Mouse (Mus musculus) midbrain, embryonic 11.5 days (tissue): ENCODE results near the gene Cdh13. TPM values are rescaled to one million over a fixed set of nuclear protein-coding genes. Genes with fewer than 3 reads are reported as not detected.

Experiments used
- ATAC-seq: fragments of 200-750 bp; cut with Nextera tagmentation; 2 replicates; pipeline ENCODE4 v1.8.0; 2017; ENCODE audit warnings: moderate TSS enrichment, moderate library complexity; ENCODE audit not compliant: low FRiP score
- DNase-seq: peaks from one replicate; pipeline ENCODE4 v3.0.0; 2015; ENCODE audit warnings: low spot score; ENCODE audit errors: missing footprints
- H3K27ac ChIP-seq: fragments of 300-500 bp; sonication (generic); 2 replicates; pipeline ENCODE4 v1.5.1; 2014; ENCODE audit warnings: low read depth, low read length
- H3K27me3 ChIP-seq: fragments of 300-500 bp; sonication (generic); 2 replicates; pipeline ENCODE4 v1.6.1; 2014; ENCODE audit warnings: mild to moderate bottlenecking, low read length, moderate library complexity, mixed read lengths; ENCODE audit not compliant: control insufficient read depth, insufficient read depth
- H3K36me3 ChIP-seq: fragments of 300-500 bp; sonication (generic); 2 replicates; pipeline ENCODE4 v1.6.1; 2014; ENCODE audit warnings: mild to moderate bottlenecking, low read length, moderate library complexity, mixed read lengths; ENCODE audit not compliant: control insufficient read depth, insufficient read depth
- H3K4me1 ChIP-seq: fragments of 300-500 bp; sonication (generic); 2 replicates; pipeline ENCODE4 v1.6.1; 2014; ENCODE audit warnings: low read length; ENCODE audit not compliant: control insufficient read depth, insufficient read depth
- H3K4me2 ChIP-seq: fragments of 300-500 bp; sonication (generic); 2 replicates; pipeline ENCODE4 v1.6.1; 2014; ENCODE audit warnings: mild to moderate bottlenecking, moderate library complexity
- H3K4me3 ChIP-seq: fragments of 300-500 bp; sonication (generic); 2 replicates; pipeline ENCODE4 v1.5.1; 2014; ENCODE audit warnings: low read depth, low read length
- H3K9ac ChIP-seq: fragments of 300-500 bp; sonication (generic); 2 replicates; pipeline ENCODE4 v1.6.1; 2014; ENCODE audit warnings: low read length
- H3K9me3 ChIP-seq: fragments of 300-500 bp; sonication (generic); 2 replicates; pipeline ENCODE4 v1.6.1; 2016; ENCODE audit warnings: low read length; ENCODE audit not compliant: control insufficient read depth
- WGBS: fragments of 180-500 bp; shearing (Covaris S2); extraction: QIAGEN DNeasy Blood & Tissue Kit; methylation state at CpG from one replicate; pipeline ENCODE4 v1.1.7; 2014; 5-methylcytosine and 5-hydroxymethylcytosine counted together
- polyA plus RNA-seq: library from polyadenylated mRNA; unstranded; fragments of >200 nt; fragmentation: Nextera tagmentation; extraction: Ambion mirVana; gene quantifications from 2 replicates; pipeline ENCODE4 v1.2.1, GENCODE M21; 2014

Cdh13 gene
- polyA plus RNA-seq, 1 experiment from 2014 or later: 12.2 TPM

GRCm38 (mm10) chr8:119072291-119072690 is 788.8 kb downstream of the Cdh13 start:
- Histone ChIP-seq H3K4me3 (no peak overlapping the region), H3K9ac (no peak overlapping the region), H3K27ac (no peak overlapping the region), H3K36me3 (no peaks in the 10 kb centered on the region), H3K9me3 (no peaks in the 10 kb centered on the region), H3K4me2 (no peak overlapping the region), H3K27me3 (no peaks in the 10 kb centered on the region), H3K4me1 (no peaks in the 10 kb centered on the region)
- DNase-seq (peak; percentile 12), ATAC-seq (no peak)
- 85% methylated on average over 6 of the region's 6 CpGs for WGBS

GRCm38 (mm10) chr8:119085022-119085421 is 801.5 kb downstream of the Cdh13 start:
- no peak for DNase-seq

DNA sequence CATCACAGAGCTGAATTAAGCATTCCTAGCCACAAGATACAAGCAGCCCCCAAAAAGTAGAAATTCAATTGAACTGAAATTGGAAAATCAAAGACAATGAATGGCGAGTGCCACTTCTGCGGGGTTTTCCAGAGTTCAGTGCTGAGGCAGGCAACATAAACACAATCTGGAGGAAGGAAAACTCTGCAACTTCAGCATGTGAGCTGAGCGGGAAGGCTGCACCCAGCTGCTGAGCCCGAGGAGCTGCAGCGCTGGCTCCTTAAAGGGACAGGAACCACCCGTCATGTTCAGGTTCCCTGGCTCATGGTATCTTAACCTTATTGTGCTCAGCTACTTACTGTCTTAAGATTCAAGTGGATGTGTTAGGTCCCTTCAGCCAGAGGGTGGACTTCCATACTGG is 814.7 kb downstream of the Cdh13 start:
- Histone ChIP-seq H3K27ac (no peak overlapping the region), H3K9ac (no peak overlapping the region), H3K27me3 (no peaks in the 10 kb centered on the region), H3K36me3 (no peaks in the 10 kb centered on the region), H3K9me3 (no peaks in the 10 kb centered on the region), H3K4me3 (no peak overlapping the region), H3K4me1 (peaks cover 2% of the 10 kb centered on the region), H3K4me2 (no peak overlapping the region)
- ATAC-seq (no peak), DNase-seq (no peak)
- WGBS: 32% methylated on average over 6 of the region's 6 CpGs

More at GRCm38 (mm10) chr8:119085022-119085421, 801.5 kb downstream of the Cdh13 start:
- Histone ChIP-seq H3K36me3 (no peaks in the 10 kb centered on the region), H3K9me3 (no peaks in the 10 kb centered on the region), H3K27ac (no peak overlapping the region), H3K4me2 (no peak overlapping the region), H3K4me3 (no peak overlapping the region), H3K4me1 (no peaks in the 10 kb centered on the region), H3K9ac (no peak overlapping the region), H3K27me3 (no peaks in the 10 kb centered on the region)
- ATAC-seq: no peak
- WGBS: 92% methylated on average over 8 of the region's 8 CpGs

GRCm38 (mm10) chr8:119102871-119103270 is 819.3 kb downstream of the Cdh13 start:
- Histone ChIP-seq H3K27ac (no peak overlapping the region), H3K4me1 (no peaks in the 10 kb centered on the region), H3K36me3 (no peaks in the 10 kb centered on the region), H3K4me3 (no peak overlapping the region), H3K27me3 (no peaks in the 10 kb centered on the region), H3K9me3 (no peaks in the 10 kb centered on the region), H3K9ac (no peak overlapping the region), H3K4me2 (no peak overlapping the region)
- DNase-seq (no peak), ATAC-seq (no peak)
- WGBS: 85% methylated on average over 6 of the region's 6 CpGs

DNA sequence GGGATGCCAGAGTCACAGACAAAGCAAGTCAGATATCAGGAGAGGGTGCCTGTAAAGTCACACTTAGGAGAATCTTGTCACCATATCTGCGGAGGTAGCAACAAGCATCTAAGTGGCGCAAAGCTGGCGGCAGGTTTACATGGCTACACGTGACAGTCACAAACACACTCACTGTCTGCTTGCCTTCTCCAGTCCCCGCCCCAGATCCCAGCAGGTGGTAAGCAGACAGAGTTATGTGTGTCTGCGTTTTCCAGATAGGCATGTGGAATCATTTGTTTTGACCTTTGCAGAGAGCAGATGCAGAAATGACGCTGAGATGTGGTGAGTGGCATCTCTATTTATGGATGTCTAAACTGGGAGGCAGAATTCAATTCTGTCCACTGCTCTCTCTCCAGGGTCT is 826.1 kb downstream of the Cdh13 start:
- no peak overlapping the region for H3K27ac ChIP-seq
- no peak overlapping the region for H3K4me2 ChIP-seq
- ATAC-seq: no peak
- no peak for DNase-seq
- H3K9me3 ChIP-seq: no peaks in the 10 kb centered on the region
- no peak overlapping the region for H3K4me3 ChIP-seq
- WGBS: 74% methylated on average over 7 of the region's 7 CpGs
- H3K4me1 ChIP-seq: no peaks in the 10 kb centered on the region
- no peaks in the 10 kb centered on the region for H3K27me3 ChIP-seq
- no peak overlapping the region for H3K9ac ChIP-seq
- no peaks in the 10 kb centered on the region for H3K36me3 ChIP-seq

DNA sequence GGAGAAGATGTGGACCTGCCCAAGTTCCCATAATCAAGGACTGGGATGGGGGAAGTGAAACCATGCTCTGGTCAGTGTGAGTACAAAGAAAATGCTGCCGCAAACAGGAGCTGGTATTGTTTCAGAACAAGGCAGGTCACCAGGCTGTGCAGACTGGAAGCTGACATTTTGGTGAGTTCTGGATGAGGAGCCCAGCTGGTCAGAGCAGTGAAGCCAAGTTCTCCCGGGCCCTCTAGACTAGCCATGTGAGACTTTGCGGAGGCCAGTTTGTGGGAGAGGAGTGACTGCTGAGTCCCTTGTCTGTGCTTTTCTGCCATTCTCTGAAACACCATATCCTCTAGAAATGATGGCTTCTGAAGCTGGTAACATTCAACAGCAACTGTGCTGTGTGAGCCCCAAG is 829.3 kb downstream of the Cdh13 start:
- H3K27me3 ChIP-seq: no peaks in the 10 kb centered on the region
- no peak for ATAC-seq
- no peak overlapping the region for H3K27ac ChIP-seq
- H3K4me3 ChIP-seq: no peak overlapping the region
- no peaks in the 10 kb centered on the region for H3K4me1 ChIP-seq
- no peaks in the 10 kb centered on the region for H3K36me3 ChIP-seq
- H3K9me3 ChIP-seq: no peaks in the 10 kb centered on the region
- no peak for DNase-seq
- no peak overlapping the region for H3K4me2 ChIP-seq
- WGBS: 96% methylated on average over 3 of the region's 3 CpGs
- no peak overlapping the region for H3K9ac ChIP-seq

DNA sequence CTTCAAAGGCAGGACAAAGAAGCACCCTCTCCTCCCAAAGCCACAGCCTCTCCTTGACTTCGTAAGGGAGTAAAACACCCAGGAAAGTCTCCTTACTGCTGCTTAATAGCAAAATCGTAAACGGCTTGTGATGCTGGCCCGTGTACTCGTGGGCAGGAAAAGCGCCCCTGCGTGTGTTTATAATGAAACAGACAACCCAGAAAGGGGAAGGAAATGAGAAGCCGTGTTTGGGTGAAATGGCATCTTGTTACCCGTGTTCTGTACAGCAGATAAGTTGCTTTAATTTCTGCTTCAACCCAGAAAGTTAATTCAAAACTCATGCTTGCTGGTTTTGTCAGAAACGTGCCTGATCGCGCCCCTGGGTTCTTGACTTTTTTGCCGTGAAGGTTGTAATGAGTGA is 837.7 kb downstream of the Cdh13 start:
- 87% methylated on average over 13 of the region's 13 CpGs for WGBS
- Histone ChIP-seq H3K27ac (no peak overlapping the region), H3K4me2 (no peak overlapping the region), H3K9me3 (no peaks in the 10 kb centered on the region), H3K4me3 (no peak overlapping the region), H3K27me3 (no peaks in the 10 kb centered on the region), H3K36me3 (no peaks in the 10 kb centered on the region), H3K4me1 (no peaks in the 10 kb centered on the region), H3K9ac (no peak overlapping the region)
- DNase-seq (no peak), ATAC-seq (no peak)

- Histone ChIP-seq H3K4me1 (no peaks in the 10 kb centered on the region), H3K9ac (no peak overlapping the region), H3K27me3 (no peaks in the 10 kb centered on the region), H3K9me3 (no peaks in the 10 kb centered on the region), H3K36me3 (no peaks in the 10 kb centered on the region), H3K4me3 (no peak overlapping the region), H3K4me2 (no peak overlapping the region), H3K27ac (no peak overlapping the region)
- 70% methylated on average over 8 of the region's 8 CpGs for WGBS
- DNase-seq: no peak
- ATAC-seq: no peak
These were observed 844.3 kb downstream of the Cdh13 start for GRCm38 (mm10) chr8:119127841-119128240.

GRCm38 (mm10) chr8:119128266-119128665 is 844.7 kb downstream of the Cdh13 start:
- no peak overlapping the region for H3K9ac ChIP-seq
- no peaks in the 10 kb centered on the region for H3K27me3 ChIP-seq
- no peak overlapping the region for H3K27ac ChIP-seq
- H3K4me1 ChIP-seq: no peaks in the 10 kb centered on the region
- DNase-seq: no peak
- H3K4me3 ChIP-seq: no peak overlapping the region
- H3K4me2 ChIP-seq: no peak overlapping the region
- no peaks in the 10 kb centered on the region for H3K9me3 ChIP-seq
- no peaks in the 10 kb centered on the region for H3K36me3 ChIP-seq
- 79% methylated on average over 3 of the region's 3 CpGs for WGBS
- no peak for ATAC-seq

DNA sequence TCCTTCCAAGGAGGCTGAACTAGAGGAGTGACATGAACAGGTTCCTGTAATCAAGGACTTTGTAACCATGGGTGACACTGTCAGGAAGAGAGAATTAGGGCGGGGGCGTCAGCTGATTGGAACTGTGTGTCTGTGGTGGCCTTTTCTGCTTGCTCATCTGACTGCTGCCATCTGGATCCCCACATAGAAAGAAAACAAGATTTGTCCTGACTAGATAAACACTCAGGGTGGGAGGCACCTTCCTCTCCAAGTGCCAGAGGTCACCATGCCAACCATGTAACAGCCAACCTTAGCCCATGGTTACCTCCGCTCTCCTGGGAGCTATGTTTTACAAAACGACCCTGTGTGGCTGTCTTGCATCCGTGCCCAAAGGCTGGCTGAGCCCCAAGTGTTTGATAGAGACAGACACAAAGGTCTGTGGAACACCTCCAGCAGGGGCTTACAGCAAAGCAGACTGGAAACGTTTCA is 873.0 kb downstream of the Cdh13 start:
- no peak for ATAC-seq
- no peak for DNase-seq
- Histone ChIP-seq H3K4me1 (no peaks in the 10 kb centered on the region), H3K27me3 (no peaks in the 10 kb centered on the region), H3K36me3 (no peaks in the 10 kb centered on the region), H3K9me3 (no peaks in the 10 kb centered on the region), H3K4me3 (no peak overlapping the region), H3K4me2 (no peak overlapping the region), H3K9ac (no peak overlapping the region), H3K27ac (no peak overlapping the region)
- 57% methylated on average over 6 of the region's 6 CpGs for WGBS
